Mouse (Mus musculus) thymus, adult 2 months (tissue): ENCODE data around the gene Ddx60.

Experiments used
- CTCF ChIP-seq: fragments of 200-500 bp; IDR thresholded peaks from 2 replicates; pipeline ENCODE4 v1.5.1; 2012; ENCODE audit warnings: mild to moderate bottlenecking, control low read depth, low read length, moderate library complexity, borderline replicate concordance; ENCODE audit not compliant: control insufficient read depth, poor library complexity, insufficient read depth; ENCODE audit errors: extremely low read depth
- POLR2A ChIP-seq: fragments of 200-500 bp; IDR thresholded peaks from 2 replicates; pipeline ENCODE4 v1.6.1; 2012; ENCODE audit warnings: mild to moderate bottlenecking, low read length, control low read depth, moderate library complexity; ENCODE audit not compliant: control insufficient read depth, poor library complexity, insufficient read depth; ENCODE audit errors: extremely low read depth

GRCm38 (mm10) chr8:61913957-61914356 lies 13.9 kb upstream of the Ddx60 start:
- TF ChIP-seq CTCF (no peak), POLR2A (no peak)
